Mouse (Mus musculus) small intestine, adult 2 months (tissue): ENCODE measurements at regions not wholly inside any gene's neighbourhood (a gene's known extent, or its start where the extent isn't known, plus 50 kb on each side); places are given as distances from the start of the nearest gene placed in this dataset.

ENCODE experiments used
- H3K27ac ChIP-seq: fragments of 200-500 bp; 2 replicates; pipeline ENCODE4 v1.5.1; 2012; ENCODE audit warnings: low read depth, low read length, control low read depth, inconsistent platforms; ENCODE audit not compliant: insufficient read depth
- H3K27me3 ChIP-seq: fragments of 200-500 bp; 2 replicates; pipeline ENCODE4 v1.6.1; 2012; ENCODE audit warnings: mild to moderate bottlenecking, moderate library complexity, low read length, inconsistent platforms; ENCODE audit not compliant: control insufficient read depth, insufficient read depth
- H3K36me3 ChIP-seq: fragments of 200-500 bp; 2 replicates; pipeline ENCODE4 v1.6.1; 2012; ENCODE audit warnings: mild to moderate bottlenecking, low read length, control low read depth, inconsistent platforms; ENCODE audit not compliant: control insufficient read depth, insufficient read depth
- H3K4me1 ChIP-seq: fragments of 200-500 bp; 2 replicates; pipeline ENCODE4 v1.6.1; 2012; ENCODE audit warnings: low read length, inconsistent platforms, mixed read lengths; ENCODE audit not compliant: control insufficient read depth, insufficient read depth, insufficient read length
- H3K4me3 ChIP-seq: fragments of 200-500 bp; 2 replicates; pipeline ENCODE4 v1.5.1; 2012; ENCODE audit warnings: low read depth, mild to moderate bottlenecking, control low read depth, inconsistent platforms, low read length, moderate library complexity
- CTCF ChIP-seq: fragments of 200-500 bp; IDR thresholded peaks from 2 replicates; pipeline ENCODE4 v1.5.1; 2012; ENCODE audit warnings: low read depth, mild to moderate bottlenecking, control low read depth, inconsistent platforms, low read length, moderate library complexity, mixed read lengths; ENCODE audit not compliant: insufficient replicate concordance, insufficient read length; ENCODE audit errors: extremely low read depth
- POLR2A ChIP-seq: fragments of 200-500 bp; IDR thresholded peaks from 2 replicates; pipeline ENCODE4 v1.6.1; 2012; ENCODE audit warnings: low read depth, mild to moderate bottlenecking, control low read depth, inconsistent platforms, low read length, moderate library complexity
- WGBS: fragments of 180-500 bp; shearing (Covaris S2); methylation state at CpG from one replicate; pipeline ENCODE4 v1.1.7; 2018; 5-methylcytosine and 5-hydroxymethylcytosine counted together

DNA sequence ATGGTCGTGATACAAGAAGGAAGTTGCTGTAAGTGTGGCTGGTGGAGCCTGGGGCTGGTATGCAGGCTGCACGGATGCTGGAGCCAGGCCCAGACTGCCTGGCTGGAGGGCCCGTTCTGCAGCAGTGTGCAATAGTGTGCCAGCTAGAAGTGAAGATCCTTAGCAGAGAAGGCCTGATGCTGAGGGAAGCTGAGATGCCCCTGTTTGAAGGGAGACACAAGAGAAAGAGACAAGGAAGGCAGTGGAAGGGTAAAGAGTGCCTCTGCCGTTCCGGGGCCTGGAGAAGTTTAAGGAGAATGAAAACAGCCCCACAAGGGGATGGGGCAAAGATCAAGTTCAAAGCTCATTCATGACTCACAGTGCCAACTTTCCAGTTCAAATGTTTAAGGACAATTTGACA lies 354.7 kb upstream of the Mki67 start:
- TF ChIP-seq POLR2A (no peak), CTCF (no peak)
- 49% methylated on average over 5 of the region's 5 CpGs for WGBS
- H3K27ac ChIP-seq, result no peak overlapping the region
- H3K4me1 ChIP-seq, result no peaks in the 10 kb centered on the region; the same call in 1 of the 2 replicates
- H3K4me3 ChIP-seq, result no peak overlapping the region
- H3K27me3 ChIP-seq, result no peaks in the 10 kb centered on the region
- H3K36me3 ChIP-seq, result no peaks in the 10 kb centered on the region

DNA sequence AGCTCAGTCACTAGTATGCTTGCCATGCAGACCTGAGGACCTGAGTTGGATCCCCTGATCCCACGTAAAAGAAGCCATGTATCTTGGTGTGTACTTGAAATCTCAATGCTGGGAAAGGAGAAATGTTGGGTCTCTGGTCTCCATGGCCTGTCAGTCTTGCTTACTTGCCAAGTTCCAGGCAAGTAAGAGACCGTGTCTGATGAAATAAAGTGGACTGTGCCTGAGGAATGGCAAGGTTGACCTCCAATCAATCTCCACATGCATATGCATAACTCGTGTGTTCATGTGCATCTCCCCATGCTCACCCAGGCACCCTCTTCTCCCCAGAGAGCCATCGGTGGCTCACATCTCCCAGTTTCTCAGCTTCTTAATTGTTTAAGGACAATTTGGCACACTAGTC lies 355.2 kb upstream of the Mki67 start:
- no peak for TF ChIP-seq CTCF
- TF ChIP-seq POLR2A, result no peak
- no peak overlapping the region for H3K27ac ChIP-seq
- H3K36me3 ChIP-seq, result no peaks in the 10 kb centered on the region
- H3K4me1 ChIP-seq, result no peaks in the 10 kb centered on the region
- no peaks in the 10 kb centered on the region for H3K27me3 ChIP-seq
- WGBS, result 81% methylated on average over 4 of the region's 4 CpGs
- no peak overlapping the region for H3K4me3 ChIP-seq

DNA sequence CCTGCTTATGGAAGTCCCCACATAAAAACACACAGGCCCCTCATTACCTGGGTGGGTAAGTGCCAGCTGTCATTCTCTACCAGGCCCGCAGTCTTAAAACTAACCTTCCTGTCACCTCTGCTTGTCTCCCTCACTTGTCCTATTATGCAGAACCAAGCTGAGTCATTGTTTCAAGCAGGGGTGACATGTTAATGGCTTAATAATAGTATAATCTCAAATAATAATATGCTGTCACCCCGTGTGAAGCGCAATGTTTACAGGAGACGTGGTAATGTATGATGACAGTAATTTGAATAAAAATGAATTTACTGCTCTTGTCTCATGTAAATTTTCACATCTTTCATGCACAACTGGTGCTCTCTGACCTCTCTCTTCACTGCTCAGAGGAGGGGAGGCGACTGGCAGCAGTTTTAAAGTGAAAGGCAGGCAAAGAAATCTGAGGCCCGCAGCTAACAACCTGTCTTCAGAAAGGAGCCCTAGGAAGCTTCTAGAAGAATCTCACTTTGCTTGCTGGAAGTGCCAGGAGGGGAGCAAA lies 357.2 kb upstream of the Mki67 start:
- 70% methylated on average over 6 of the region's 6 CpGs for WGBS
- no peak overlapping the region for H3K4me3 ChIP-seq
- H3K27ac ChIP-seq, result no peak overlapping the region
- no peaks in the 10 kb centered on the region for H3K4me1 ChIP-seq
- no peaks in the 10 kb centered on the region for H3K36me3 ChIP-seq
- TF ChIP-seq CTCF, result no peak
- TF ChIP-seq POLR2A, result no peak
- no peaks in the 10 kb centered on the region for H3K27me3 ChIP-seq

DNA sequence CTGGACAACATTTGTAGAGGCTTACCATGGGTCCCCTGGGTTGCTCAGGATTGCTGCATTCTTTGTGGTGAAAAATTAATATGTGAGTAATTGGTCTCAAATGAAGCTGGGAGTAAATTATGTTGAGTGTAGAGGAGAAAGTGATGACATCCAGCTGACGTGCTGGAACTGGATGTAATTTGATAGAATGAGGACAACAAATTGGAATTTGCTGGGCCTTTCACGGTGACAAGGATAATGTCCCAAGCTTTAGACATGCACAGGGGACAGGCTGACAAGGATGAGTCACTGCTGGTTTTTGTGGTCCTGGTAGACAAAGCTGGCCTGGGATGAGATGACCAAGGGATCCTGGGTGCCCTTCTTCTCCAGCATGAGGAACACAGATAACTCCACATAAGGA lies 357.9 kb upstream of the Mki67 start:
- Histone ChIP-seq H3K4me1 (no peaks in the 10 kb centered on the region), H3K27me3 (no peaks in the 10 kb centered on the region), H3K4me3 (no peak overlapping the region), H3K36me3 (no peaks in the 10 kb centered on the region), H3K27ac (no peak overlapping the region)
- TF ChIP-seq CTCF (no peak), POLR2A (no peak)
- 75% methylated on average over 2 of the region's 2 CpGs for WGBS

DNA sequence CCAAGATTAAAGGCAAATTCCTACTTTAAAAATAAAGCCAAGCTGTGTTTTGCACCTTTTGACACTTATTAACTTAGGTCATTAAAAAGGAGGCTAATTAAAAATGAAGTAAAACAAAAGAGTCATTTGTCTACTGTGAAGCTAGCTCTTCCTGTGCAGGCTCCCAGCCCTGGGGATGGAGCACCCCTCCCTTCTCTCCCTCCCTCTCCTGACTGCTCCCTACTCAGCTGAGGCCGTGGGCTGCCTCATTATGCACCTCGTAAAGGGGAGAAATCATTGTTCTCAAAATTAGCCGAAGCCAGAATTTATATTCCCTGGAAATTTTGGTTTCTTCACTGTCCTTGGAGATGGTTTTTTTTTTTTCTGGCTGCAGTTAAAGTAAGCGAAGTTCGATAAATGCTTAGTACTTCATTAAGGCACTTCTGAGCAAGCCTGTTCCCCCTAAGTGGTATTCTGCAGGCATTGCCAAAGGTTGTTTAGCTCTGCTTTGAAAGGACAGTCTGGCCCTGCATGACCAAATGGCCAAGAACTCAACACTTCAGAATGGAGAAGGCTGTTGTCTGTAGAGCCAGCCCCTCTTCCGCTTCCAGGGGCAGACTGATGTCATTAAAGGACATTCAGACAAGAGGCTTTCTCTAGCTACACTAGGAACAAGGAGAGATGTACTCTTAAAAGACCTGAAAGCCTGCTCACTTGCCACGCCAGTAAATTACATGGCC lies 365.5 kb upstream of the Mki67 start:
- 53% methylated on average over 7 of the region's 7 CpGs for WGBS
- Histone ChIP-seq H3K4me3 (no peak overlapping the region), H3K4me1 (no peaks in the 10 kb centered on the region), H3K36me3 (no peaks in the 10 kb centered on the region), H3K27ac (no peak overlapping the region), H3K27me3 (no peaks in the 10 kb centered on the region)
- no peak for TF ChIP-seq CTCF
- TF ChIP-seq POLR2A, result no peak

DNA sequence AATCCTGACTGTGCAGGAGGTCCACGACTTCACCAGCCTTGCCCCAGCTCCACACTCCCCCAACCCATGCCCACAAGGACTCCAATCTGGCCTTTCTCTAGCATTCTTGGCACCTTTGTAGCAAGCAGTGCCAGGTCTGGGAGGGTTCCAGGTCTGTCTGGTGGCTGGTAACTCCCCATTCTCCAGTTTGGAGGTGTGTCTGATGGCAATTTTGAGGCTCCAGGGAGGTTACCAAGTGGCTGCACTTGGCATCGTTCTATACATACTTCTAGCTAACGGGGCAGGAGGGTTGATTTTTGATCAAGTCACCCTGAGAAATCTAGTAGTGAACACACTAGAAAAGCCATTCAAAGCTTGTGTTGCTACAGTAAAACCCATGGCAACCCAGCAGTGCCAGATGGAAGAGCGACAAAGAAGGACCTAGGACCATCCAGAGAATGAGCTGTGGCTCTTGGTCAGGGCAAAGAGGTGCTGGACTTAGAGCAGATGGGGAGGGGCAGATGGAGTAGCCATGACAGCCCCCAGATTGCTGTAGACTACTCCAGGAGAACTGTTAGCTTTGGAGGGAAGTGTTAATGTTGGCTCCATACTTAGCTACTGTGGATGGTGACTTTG lies 366.2 kb upstream of the Mki67 start:
- Histone ChIP-seq H3K27me3 (no peaks in the 10 kb centered on the region), H3K36me3 (no peaks in the 10 kb centered on the region), H3K4me1 (no peaks in the 10 kb centered on the region), H3K27ac (no peak overlapping the region), H3K4me3 (no peak overlapping the region)
- TF ChIP-seq CTCF, result no peak
- no peak for TF ChIP-seq POLR2A
- 83% methylated on average over 4 of the region's 4 CpGs for WGBS

DNA sequence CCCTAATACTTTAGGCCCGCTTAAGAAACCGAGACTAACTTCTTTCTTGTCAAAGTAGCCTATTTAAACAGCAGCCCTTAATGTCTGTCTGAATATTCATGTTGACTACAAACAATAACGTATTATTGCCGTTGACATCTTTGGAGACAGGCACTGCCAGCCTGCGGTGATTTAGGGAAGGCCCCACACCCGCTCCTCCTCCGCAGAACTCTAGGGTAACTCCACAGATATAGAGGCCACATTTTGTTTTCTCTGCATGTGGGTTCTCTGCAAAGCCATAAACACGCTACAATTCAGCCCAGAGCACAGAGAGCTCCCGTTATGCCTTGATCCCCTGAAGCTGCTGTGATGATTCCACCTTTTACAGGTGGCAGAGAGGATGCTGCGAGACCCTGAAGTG lies 366.8 kb upstream of the Mki67 start:
- Histone ChIP-seq H3K36me3 (no peaks in the 10 kb centered on the region), H3K4me1 (no peaks in the 10 kb centered on the region), H3K27ac (no peak overlapping the region), H3K27me3 (no peaks in the 10 kb centered on the region), H3K4me3 (no peak overlapping the region)
- TF ChIP-seq POLR2A, result no peak
- TF ChIP-seq CTCF, result no peak
- WGBS, result 83% methylated on average over 10 of the region's 10 CpGs
